Mouse (Mus musculus): Measurements from ENCODE around the gene Arhgap30. TPM values are rescaled to one million over a fixed set of nuclear protein-coding genes. Genes with fewer than 3 reads are reported as not detected.

Gene Arhgap30
- total RNA-seq, 2 experiments from 2014 or later: 0.97 to 1.2 TPM

DNA sequence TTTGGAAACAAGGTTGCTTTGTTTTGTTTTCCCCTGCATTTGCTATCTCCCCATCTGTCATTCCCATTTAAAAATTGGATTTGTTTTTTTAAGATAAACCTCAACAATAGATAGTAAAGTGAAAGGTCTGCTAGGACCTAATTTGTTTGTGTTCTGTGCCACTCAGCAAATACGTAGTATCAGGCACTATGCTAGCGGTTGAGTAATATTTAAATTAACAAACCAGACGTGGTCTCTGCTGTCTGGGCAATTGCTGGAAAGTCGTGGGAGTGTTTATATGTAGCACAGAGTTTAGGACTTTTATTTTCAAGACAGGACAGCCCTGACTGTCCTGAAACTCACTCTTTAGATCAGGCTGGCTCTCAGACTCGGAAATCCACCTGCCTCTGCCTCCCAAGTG is 63.8 kb downstream of the Arhgap30 start:
- DNase-seq: no peak
- intact Hi-C loops (cut with DNase I; ENCODE audit: low total_unique reads): no loop called here

DNA sequence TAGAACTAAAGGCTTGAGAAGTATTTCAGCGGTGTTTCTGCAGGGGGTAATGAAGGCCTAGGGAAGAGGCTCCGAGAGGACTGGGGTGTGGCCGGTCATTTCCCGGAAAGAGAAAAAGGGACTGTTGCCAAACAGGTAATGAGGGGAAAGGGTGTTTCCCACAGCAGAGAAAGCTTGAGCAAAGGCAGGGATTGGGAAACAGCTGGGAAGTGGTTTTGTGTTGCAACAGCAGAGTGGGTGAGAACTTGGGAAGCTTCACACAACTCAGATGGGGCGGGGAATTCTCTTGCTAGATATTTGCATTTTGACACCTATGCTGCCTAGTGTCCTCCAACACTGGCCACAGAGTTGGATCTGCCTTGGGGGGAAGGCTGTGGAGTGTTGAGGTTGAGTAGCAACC is 64.2 kb downstream of the Arhgap30 start:
- intact Hi-C loops (cut with DNase I; ENCODE audit: low total_unique reads): no loop called here
- no peak for DNase-seq

DNA sequence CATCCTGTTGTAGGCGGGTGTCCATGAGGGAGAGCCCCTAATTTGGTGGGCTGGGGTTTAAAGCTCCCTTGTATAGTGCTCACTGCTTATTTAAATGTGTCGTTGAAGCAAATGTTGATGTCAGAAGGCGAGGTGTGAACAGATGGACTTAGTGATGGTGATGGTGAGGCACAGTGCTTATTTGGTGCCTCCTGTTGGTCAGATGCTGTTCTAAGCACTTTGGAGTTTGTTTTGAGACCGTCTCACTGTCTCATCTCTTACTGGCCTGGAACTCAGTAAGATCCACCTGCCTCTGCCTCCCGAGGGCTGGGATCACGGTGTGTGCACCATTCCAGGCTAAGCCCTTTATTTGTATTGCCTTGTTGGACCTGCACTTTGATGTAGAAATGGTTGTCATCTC is 66.2 kb downstream of the Arhgap30 start:
- no peak for DNase-seq

DNA sequence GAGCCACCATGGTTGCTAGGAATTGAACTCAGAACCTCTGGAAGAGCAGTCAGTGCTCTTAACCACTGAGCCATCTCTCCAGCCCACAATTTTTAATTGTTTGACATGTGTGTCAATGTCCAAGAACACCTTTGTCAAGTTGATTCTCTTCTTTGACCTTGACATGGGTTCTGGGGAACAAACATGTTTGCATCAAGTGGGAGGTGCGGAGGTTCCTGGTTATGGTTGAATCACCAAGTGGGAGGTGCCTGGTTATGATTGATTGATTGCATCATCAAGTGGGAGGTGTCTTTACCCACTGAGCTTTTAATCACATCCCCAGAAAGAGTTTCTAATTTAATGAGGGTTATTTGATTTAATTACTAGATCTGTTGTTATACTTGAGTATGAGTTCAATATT is 68.8 kb downstream of the Arhgap30 start:
- DNase-seq: no peak
- intact Hi-C loops (cut with DNase I; ENCODE audit: low total_unique reads): no loop called here

More for the DNA sequence above, 66.2 kb downstream of the Arhgap30 start:
- intact Hi-C loops (cut with DNase I; ENCODE audit: low total_unique reads): no loop called here

DNA sequence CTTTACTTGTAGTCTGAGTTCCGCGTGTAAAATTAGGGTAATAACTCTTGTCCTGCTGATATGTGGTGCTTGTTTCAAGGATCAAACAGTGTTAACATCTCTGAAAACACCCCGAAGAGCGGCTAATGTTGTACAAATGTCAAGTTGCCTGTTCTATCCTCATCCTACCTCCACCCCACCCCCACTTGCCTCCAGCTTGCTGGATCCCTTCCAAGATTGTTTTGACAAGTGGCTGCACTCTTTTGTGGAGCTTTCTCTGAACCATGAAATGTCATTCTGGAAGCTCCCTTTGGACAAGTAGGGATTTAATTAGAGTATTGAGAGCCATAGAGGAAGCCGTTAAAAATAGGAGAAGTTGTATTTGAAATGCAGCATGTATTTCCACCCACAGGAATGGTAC is 71.0 kb downstream of the Arhgap30 start:
- intact Hi-C loops (cut with DNase I; ENCODE audit: low total_unique reads): no loop called here
- no peak for DNase-seq

Other genes with a start within 250 kb of the Arhgap30 start
- 100 to 1,000 TPM; 692 to 793 TPM for gene Sdhc, start 238.4 kb upstream of the Arhgap30 start, total RNA-seq (2021)
- gene Mpz, start 238.2 kb upstream of the Arhgap30 start, total RNA-seq (2021): 100 to 1,000 TPM; 117 to 734 TPM
- 10 to 100 TPM; 12.3 to 17.1 TPM for gene Pcp4l1, start 192.7 kb upstream of the Arhgap30 start, total RNA-seq (2021)
- not detected for gene Nr1i3, start 175.0 kb upstream of the Arhgap30 start, total RNA-seq (2021)
- 10 to 100 TPM; 44.3 to 46.7 TPM for gene Tomm40l, start 166.4 kb upstream of the Arhgap30 start, total RNA-seq (2021)
- not detected for gene Apoa2, start 163.9 kb upstream of the Arhgap30 start, total RNA-seq (2021)
- 1 to 10 TPM; 6.3 to 7.1 TPM for gene Fcer1g, start 154.6 kb upstream of the Arhgap30 start, total RNA-seq (2021)
- gene Adamts4, start 138.5 kb upstream of the Arhgap30 start, total RNA-seq (2021): 1 to 10 TPM; 2.4 to 3.1 TPM
- 100 to 1,000 TPM; 580 to 737 TPM for gene Ndufs2, start 137.6 kb upstream of the Arhgap30 start, total RNA-seq (2021)
- gene B4galt3, start 118.6 kb upstream of the Arhgap30 start, total RNA-seq (2021): 1 to 10 TPM; 5.9 to 9.4 TPM
- gene Ppox, start 107.8 kb upstream of the Arhgap30 start, total RNA-seq (2021): 10 to 100 TPM in 1 of 2 experiments, 1 to 10 TPM in 1; 9.6 to 11.8 TPM
- gene Usp21, start 101.0 kb upstream of the Arhgap30 start, total RNA-seq (2021): 10 to 100 TPM; 13.1 to 13.7 TPM
- 10 to 100 TPM; 84.3 to 87.2 TPM for gene Ufc1, start 93.9 kb upstream of the Arhgap30 start, total RNA-seq (2021)
- gene Dedd, start 59.8 kb upstream of the Arhgap30 start, total RNA-seq (2021): 10 to 100 TPM; 26.3 to 27.7 TPM
- gene Nit1, start 43.3 kb upstream of the Arhgap30 start, total RNA-seq (2021): 10 to 100 TPM; 19.3 to 25.3 TPM
- 10 to 100 TPM; 86.7 to 93.6 TPM for gene Pfdn2, start 43.3 kb upstream of the Arhgap30 start, total RNA-seq (2021)
- under 1 TPM; 0.20 to 0.27 TPM for gene Klhdc9, start 28.2 kb upstream of the Arhgap30 start, total RNA-seq (2021)
- not detected for gene Nectin4, start 18.9 kb upstream of the Arhgap30 start, total RNA-seq (2021)
- 10 to 100 TPM; 25.8 to 27.0 TPM for gene Usf1, start 22.4 kb downstream of the Arhgap30 start, total RNA-seq (2021)
- gene Tstd1, start 29.9 kb downstream of the Arhgap30 start, total RNA-seq (2021): under 1 TPM; 0.78 to 0.98 TPM
- gene F11r, start 48.6 kb downstream of the Arhgap30 start, total RNA-seq (2021): 10 to 100 TPM; 10.8 to 12.6 TPM
- 1 to 10 TPM; 2.1 to 2.5 TPM for gene Alyref2, start 114.5 kb downstream of the Arhgap30 start, total RNA-seq (2021)
- not detected for gene Itln1, start 146.3 kb downstream of the Arhgap30 start, total RNA-seq (2021)
- not detected for gene Cd244a, start 170.2 kb downstream of the Arhgap30 start, total RNA-seq (2021)
- gene Ly9, start 218.5 kb downstream of the Arhgap30 start, total RNA-seq (2021): under 1 TPM; 0.11 to 0.21 TPM